Mouse (Mus musculus) A20 (cell line): ENCODE measurements around the gene Klf7.

Source experiments
- DNase-seq: peaks from one replicate; pipeline ENCODE4 v3.0.0-alpha.2; 2011; ENCODE audit warnings: low read depth, low spot score

Klf7 gene

GRCm38 (mm10) chr1:64032502-64033231, 89.4 kb downstream of the Klf7 start:
- no peak for DNase-seq

GRCm38 (mm10) chr1:64021986-64022385, 100.1 kb downstream of the Klf7 start:
- DNase-seq: no peak

- no peak for DNase-seq
Measured at GRCm38 (mm10) chr1:64020672-64021635, 101.1 kb downstream of the Klf7 start.

- no peak for DNase-seq
Measured at GRCm38 (mm10) chr1:64019127-64019635, 102.9 kb downstream of the Klf7 start.

- DNase-seq: no peak
Measured at GRCm38 (mm10) chr1:64018466-64019077, 103.5 kb downstream of the Klf7 start.

- DNase-seq: no peak
Measured at GRCm38 (mm10) chr1:64014091-64014490, 108.0 kb downstream of the Klf7 start.

- no peak for DNase-seq
Measured at GRCm38 (mm10) chr1:64008994-64009393, 113.1 kb downstream of the Klf7 start.

GRCm38 (mm10) chr1:64008031-64008430, 114.1 kb downstream of the Klf7 start:
- no peak for DNase-seq

- no peak for DNase-seq
Measured at GRCm38 (mm10) chr1:64005194-64005593, 116.9 kb downstream of the Klf7 start.

GRCm38 (mm10) chr1:64003525-64004291, 118.4 kb downstream of the Klf7 start:
- DNase-seq: no peak

GRCm38 (mm10) chr1:64002036-64002435, 120.0 kb downstream of the Klf7 start:
- DNase-seq: no peak

- peak; percentile 13 for DNase-seq
Measured at GRCm38 (mm10) chr1:64000597-64000996, 121.5 kb downstream of the Klf7 start.

GRCm38 (mm10) chr1:63999481-63999880, 122.6 kb downstream of the Klf7 start:
- no peak for DNase-seq

GRCm38 (mm10) chr1:63998901-63999300, 123.2 kb downstream of the Klf7 start:
- DNase-seq: no peak

- no peak for DNase-seq
Measured at GRCm38 (mm10) chr1:63998139-63998538, 123.9 kb downstream of the Klf7 start.

GRCm38 (mm10) chr1:63995828-63996227, 126.3 kb downstream of the Klf7 start:
- no peak for DNase-seq

- DNase-seq: no peak
Measured at GRCm38 (mm10) chr1:63995137-63995492, 127.0 kb downstream of the Klf7 start.

GRCm38 (mm10) chr1:63994248-63995136, 127.6 kb downstream of the Klf7 start:
- no peak for DNase-seq

- no peak for DNase-seq
Measured at GRCm38 (mm10) chr1:63992506-63992905, 129.6 kb downstream of the Klf7 start.

- DNase-seq: no peak
Measured at GRCm38 (mm10) chr1:63990416-63990815, 131.7 kb downstream of the Klf7 start.
